Mouse (Mus musculus) naive thymus-derived CD4-positive, alpha-beta T cell, adult 2 months (primary cell): ENCODE results near the gene Gtf2i.
"Not testable (repeated sequence)": the region's sequence is repeated elsewhere in the genome, so short reads cannot be mapped to it uniquely, and the experiment has no call there.

Source experiments
- DNase-seq: peaks from one replicate; pipeline ENCODE4 v3.0.0-alpha.2; 2011; ENCODE audit warnings: low read depth

Gtf2i gene

DNA sequence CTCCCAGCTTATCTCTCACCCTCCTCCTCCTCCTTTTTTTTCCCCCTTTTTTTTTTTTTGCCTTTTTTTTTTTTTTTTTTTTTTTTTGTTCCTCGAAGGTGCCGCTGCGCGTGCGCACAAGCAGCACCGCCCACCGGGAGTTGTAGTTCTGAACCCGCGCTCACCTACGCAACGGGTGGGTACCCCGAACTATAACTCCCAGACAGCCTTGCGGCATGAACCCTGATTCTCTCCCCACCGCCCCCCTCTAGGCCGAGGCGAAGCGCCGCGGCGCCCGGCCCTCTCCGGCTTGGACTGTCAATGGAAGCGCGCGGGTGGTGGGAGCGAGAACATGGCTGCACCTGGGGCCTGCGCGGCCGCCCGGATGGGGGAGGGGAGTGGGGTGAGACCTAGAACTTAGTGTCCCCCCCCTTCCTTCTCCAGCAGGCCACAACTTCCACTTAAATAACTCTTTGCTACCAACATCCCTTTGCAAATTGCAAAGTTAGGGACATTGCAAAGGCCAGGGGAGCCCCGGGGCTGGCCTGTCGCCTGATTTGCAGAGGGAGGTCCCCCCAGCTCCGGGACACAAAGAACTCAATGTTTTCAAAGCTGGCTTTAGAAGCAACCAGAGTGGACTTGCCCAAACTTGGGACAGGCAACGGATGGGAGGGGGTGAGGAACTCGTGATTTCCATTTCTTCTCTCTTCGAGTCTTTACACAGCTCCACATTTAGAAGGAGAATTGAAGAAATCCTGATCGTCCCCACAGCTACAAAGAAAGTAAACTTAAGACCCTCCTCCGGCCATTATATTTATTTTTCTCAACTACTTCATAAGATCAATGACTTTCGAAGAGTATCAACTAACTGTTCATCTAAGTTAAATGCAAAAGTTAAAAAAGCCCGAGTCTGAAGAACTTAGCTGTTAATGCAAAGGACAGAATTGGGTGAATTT, at the start of gene Gtf2i:
Gene Gtf2i, minus strand, starts transcription at position 73 of the 935 bp plus-strand sequence.
- peak; percentile 94 for DNase-seq

DNA sequence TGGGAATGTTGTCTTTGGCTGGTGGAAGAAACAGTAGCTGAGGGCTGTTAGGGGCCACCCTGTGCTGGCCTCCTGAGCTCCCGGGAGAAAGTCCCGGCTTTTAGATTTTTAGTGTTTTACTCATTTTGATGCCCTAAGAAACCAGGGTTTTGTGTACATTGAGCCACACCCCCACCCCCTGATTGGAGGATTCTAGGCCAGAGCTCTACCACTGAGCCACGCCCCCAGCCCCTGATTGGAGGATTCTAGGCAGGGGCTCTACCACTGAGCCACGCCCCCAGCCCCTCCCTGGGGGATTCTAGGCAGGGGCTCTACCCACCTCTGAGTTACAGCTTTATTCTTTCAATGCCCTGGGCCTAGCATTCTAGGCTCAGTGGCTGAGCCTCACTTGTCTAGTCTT, 44.5 kb upstream of the Gtf2i start:
- DNase-seq: no peak

DNA sequence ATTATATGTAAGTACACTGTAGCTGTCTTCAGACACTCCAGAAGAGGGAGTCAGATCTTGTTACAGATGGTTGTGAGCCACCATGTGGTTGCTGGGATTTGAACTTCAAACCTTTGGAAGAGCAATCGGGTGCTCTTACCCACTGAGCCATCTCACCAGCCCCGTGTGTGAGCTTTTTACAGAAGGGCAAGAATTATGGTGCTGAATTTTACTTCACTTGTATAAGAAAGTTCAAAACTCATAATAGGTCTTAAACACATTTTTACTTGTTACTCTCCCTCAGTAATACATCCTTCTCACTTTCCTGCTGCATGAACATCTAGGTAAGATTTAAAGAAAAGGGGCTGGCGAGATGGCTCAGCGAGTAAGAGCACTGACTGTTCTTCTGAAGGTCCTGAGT, 40.8 kb upstream of the Gtf2i start:
- DNase-seq: not testable (repeated sequence)

DNA sequence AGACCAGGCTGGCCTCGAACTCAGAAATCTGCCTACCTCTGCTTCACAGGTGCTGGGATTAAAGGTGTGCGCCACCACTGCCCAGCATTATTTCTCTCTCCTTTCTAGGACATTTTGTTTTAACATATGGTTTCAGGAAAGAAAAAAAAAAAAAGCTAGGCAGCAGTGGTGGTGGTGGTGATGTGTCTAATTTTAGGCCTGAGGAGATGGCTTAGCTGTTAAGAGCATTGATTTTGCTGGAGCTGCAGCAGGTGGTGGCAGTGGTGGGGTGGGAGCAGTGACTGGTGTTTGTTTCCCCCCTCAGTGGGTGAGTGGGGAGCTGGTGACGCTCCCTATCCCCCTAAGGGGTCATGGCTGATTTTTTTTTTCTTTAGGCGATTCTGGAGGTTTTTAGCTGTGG, 38.6 kb upstream of the Gtf2i start:
- DNase-seq: no peak

DNA sequence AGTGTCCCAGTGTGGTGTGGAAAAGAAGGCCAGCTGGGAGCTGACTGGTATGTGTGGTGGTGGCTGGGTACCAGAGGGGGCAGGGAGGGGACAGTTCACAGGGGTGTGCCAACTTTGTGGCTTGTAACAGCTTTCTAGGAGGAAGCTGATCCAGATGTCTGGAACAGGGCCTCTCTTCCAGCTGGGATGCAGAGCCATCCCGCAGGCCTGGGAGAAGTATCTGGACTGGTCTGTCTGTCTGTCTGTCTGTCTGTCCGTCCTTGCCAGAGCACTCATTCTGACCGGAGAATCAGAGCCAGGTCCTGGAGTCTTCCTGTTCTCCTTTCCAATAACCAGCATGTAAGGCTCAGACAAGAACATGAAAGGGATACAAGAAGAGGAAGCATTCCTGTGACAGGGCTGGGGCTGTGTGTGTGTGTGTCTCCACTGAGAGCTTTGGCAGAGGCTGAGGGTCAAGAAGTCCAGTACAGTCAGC, 38.0 kb upstream of the Gtf2i start:
- DNase-seq: no peak

DNA sequence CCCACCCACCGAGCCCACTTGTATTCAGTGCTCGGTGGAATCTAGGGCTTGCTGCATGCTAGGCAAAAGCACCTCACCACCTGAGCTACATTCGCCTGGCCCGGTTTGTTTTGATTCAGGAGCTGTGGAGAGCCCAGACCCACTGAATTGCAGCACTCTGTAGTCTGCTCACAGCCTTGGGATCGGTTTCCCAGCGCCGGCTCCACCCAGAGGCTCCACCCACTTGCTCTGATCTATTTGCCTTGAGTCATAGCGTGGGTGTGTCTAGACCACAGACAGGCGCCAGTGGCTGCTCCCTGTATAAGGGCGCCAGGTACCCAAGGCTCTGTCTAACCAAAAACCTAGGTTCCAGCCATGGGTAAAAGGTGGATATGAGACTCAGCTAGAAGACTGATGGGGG, 36.1 kb upstream of the Gtf2i start:
- DNase-seq: peak; percentile 88

DNA sequence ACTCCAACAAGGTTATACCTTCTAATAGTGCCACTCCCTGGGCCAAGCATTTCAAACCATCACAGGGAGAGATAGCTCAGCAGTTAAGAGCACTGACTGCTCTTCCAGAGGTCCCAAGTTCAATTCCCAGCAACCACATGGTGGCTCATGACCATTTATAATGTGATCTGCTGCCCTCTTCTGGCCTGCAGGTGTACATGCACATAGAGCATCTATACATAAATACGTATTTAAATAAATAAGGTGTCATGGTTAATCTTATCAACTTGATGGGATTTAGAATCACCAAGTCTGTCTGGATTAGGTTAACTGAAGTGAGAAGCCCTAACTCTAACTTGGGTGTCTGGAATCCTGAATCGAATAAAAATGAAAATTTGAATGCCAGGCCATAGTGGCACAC, 32.5 kb upstream of the Gtf2i start:
- DNase-seq: peak; percentile 68

DNA sequence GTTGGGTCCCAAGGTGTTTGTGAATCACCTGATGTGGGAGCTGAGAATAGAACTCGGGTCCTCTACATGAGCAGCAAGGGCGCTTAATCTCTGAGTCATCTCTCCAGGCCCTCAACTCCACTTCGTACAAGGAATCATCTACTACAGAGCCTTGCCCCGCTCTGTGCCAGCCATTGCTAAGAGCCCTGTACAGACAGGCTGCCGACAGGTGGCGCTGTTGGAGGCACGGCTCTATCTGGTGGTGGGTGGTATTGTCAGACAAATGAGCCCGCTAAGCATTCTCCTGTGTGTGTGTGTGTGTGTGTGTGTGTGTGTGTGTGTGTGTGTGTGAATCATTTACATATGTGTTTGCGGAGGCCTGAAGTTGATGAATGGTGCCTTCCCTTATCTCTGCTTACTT, 30.9 kb upstream of the Gtf2i start:
- peak; percentile 77 for DNase-seq

DNA sequence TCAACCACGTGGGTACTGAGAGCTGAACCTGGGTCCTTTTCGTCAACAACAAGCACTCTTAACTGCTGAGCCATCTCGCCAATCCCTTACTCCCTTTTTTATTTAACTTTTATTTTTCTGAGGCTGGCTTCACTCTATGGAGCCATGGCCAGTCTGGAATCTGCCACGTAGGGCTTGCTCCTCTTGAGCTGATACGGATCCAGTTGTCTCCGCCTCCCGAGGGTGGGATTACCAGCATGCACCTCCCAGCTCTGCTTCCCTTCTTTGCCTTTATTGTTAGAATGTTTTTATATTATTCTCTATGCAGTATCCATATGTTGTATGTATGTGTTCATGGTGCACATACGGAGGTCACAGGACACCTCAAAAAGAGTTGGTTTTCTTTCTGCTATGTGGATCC, 29.5 kb upstream of the Gtf2i start:
- no peak for DNase-seq

DNA sequence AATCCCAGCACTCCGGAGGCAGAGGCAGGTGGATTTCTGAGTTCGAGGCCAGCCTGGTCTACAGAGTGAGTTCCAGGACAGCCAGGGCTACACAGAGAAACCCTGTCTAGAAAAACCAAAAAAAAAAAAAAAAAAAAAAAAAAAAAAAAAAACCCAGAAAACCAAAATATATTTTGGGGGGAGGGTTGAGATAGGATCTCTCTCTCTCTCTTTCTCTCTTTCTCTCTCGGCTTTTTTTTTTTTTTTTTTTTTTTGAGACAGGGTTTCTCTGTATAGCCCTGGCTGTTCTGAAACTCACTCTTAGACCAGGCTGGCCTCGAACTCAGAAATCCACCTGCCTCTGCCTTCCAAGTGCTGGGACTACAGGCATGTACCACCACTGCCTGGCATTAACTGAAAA, 29.0 kb upstream of the Gtf2i start:
- DNase-seq: not testable (repeated sequence)

DNA sequence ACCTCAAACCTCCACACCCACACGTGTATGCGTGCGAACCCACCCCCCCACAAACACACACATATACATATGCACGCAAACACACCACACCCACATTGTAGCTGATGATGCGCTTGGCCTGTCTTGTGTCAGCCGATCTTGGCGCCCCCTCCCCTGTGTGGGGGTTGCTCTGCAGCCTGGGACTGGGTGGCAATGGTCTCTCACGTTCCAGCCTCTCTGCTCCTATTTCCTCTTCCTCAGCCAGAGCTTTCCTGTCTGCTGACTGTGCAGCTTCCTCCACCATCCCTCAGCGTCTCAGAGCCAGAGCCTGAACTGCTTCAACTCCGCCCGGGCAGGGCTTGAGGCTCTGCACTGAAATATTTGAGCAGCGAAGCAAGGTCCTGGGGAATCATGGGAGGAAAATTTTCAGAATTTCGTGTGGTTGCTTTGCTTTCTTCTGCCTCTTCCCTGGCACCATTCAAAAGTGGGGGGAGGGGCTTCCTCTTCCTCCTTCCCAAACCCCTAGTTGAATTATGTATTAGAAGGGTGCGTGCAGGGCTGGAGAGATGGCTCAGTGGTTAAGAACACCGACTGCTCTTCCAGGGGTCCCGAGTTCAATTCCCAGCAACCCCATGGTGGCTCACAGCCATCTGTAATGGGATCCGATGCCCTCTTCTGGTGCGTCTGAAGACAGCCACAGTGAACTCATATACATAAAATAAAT, 28.1 kb upstream of the Gtf2i start:
- DNase-seq: no peak

DNA sequence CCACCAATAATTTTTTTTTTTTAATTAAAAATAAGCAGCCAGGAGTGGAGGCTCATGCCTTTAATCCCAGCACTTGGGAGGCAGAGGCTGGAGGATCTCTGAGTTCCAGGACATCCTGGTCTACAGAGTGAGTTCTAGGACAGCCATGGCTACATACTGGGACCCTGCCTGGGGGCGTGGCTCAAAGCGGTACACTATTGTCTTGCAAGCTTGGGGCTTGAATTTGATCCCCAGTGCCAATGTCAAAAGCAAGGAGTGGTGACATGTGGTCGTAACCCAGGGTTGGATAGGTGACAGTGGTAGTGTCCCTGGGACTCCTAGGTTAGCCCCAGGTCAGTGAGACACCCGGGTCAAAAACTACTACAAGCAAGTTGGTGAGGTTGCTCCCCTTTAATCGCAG, 27.2 kb upstream of the Gtf2i start:
- no peak for DNase-seq

DNA sequence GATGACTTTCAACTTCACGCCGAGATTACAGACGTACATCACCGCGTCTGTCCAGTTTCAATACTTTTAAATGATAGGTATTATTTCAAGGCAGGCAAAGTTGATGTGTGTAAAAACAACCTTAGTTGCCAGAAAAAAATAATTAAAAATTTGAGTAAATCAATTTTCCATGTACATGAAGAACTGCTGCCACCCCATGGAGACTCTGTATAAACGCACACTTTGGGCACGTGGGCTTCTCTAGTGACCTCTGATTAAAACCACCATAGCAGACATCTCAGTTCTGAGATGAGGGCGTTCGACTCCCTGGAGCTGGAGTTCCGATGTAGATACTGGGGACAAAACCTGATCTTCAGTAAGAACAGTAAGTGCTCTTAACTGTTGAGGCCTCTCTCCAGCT, 26.8 kb upstream of the Gtf2i start:
- peak; percentile 73 for DNase-seq

DNA sequence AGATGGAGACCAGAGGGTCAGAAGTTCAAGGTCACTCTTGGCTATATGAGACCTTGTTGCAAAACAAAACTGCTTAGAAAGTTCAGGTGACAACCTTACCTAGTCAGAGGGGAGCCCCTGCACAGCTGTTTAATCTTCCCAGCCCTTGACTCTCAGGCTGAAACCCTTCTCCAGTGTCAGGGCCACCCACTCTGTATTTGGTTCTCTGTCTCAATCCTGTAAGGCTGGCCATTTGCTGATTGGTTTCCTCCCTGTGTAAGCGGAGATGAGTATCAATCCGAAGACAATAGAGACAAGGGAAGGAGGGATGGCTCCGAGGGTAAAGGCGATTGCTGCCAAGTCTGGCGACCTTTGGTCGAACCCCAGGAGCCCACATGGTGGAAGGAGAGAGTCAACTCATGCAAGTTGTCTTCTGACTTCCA, 25.6 kb upstream of the Gtf2i start:
- DNase-seq: no peak

DNA sequence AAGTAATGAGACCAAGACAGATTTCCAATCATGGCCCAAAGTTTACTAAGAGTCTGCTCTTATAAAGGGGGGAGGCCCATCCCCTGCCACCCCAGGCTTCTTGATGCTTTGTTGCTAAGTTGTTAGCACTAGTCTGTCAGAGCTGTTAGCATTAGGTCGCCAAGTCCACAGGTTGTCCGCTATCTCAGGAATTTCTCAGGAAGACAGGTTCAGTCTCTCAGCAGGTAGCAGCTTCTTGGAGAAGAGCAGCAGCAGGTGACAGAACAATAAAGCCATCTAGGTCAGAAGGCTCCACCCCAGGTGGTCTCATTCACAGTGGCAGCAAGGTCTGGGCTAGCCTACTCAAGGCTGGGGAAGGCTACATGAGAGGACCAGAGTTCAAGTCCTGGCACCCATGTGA, 22.5 kb upstream of the Gtf2i start:
- DNase-seq: not testable (repeated sequence)

DNA sequence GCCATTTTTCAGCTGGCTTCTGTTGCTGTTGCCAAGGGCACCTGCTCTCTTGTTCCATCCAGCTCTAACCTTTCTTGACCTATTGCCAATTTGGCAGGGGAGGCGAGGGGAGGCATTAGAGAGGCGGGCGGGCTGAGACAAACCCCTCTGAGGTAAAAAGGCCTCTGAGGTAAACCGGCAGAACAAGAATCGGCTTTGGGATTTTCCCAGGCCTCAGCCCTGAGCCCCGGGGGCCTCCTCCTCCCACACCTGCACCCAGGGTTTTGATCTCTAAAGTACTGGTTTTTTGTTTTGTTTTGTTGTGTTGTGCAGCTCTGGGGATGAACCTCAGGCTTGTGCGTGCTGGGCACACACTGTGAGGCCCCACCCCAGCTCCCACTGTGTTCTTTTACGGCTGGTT, 18.2 kb upstream of the Gtf2i start:
- DNase-seq: peak; percentile 72

DNA sequence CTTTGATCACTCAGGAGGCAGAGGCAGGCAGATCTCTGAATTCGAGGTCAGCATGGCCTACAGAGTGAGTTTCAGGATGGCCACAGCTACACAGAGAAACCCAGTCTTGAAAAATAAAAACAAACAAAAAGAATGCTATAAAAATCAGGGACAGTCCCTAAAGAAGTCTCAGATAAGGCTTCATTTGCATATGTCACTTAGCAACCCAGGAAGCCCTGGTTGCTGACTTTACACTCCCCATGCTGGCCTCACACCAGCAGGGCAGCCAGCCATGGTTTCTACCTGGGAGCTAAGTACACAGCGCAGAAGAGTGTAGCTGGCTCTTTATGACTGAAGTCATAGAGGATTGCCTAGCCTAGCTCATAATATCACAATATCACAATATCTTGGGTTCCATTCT, 15.5 kb upstream of the Gtf2i start:
- peak; percentile 61 for DNase-seq

DNA sequence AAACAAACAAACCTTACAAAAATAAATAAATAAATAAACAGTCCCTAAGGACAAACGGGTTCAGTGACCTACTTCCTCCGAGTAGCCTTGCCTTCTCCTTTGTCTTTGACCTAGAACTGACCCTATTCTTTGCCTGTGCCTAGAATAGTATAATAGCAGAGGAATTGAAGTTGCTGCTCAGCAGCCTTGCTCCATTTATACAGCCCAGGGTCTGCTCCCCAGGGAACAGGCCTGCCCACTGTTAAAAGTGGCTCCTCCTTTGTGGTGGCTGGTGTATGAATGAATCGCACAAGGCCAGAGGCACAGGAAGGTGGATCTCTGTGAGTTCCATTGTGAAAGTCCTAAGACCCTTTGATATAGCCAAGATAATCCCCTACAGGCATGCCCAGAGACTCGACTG, 14.8 kb upstream of the Gtf2i start:
- DNase-seq: no peak

DNA sequence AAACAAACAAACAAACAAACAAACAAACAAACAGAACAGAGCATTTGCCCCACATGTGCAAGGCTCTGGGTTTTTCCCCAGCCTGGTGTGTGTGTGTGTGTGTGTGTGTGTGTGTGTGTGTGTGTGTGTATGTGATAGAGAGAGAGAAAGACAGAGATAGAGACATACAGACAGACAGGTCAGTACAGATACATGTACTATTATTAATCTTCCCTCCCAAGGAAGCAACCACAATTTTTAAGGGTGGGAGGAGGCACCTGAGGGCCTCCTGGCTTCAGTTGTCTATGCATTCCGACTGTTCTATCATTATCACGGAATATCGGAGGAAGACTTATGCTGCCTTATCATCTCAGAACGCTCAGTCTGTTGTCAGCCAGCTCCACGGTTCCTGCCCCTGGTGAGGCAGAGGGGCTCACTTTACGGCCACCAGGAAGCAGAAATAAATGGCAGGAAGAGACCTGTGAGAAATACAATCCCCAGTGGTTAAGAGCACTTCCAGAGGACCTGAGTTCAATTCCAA, 14.0 kb upstream of the Gtf2i start:
- no peak for DNase-seq

DNA sequence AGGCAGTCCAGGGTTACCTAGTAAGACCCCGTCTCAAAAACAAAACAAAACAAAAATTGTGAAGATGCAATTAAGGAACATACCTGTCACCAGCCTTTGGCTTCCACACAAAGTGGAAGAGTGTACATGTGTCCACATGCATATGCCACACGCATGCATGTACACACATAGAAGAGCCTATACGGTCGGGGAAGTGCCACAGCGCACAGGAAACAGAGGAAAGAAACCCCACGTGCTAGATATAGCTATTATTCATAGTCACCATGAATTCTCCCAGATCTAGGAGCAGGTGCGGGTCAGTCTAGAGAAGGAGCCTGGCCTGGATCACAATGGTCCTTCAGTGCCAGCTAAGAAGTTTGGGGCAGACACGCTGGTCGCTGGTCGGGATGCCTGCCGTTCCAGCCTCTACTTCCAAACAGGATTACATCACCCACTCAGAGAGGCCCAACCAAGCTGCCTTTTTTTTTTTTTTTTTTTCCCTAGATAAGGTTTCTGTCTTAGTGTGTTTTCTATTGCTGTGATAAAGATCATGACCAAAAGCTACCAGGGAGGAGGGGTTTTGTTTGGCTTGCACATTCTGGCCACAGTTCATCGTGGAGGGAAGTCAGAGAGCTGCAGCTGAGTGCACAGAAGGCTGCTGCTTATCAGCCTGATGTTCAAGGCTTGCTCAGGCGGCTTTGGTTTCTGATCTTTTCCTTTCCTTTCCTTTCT, 11.5 kb upstream of the Gtf2i start:
- DNase-seq: peak; percentile 58

DNA sequence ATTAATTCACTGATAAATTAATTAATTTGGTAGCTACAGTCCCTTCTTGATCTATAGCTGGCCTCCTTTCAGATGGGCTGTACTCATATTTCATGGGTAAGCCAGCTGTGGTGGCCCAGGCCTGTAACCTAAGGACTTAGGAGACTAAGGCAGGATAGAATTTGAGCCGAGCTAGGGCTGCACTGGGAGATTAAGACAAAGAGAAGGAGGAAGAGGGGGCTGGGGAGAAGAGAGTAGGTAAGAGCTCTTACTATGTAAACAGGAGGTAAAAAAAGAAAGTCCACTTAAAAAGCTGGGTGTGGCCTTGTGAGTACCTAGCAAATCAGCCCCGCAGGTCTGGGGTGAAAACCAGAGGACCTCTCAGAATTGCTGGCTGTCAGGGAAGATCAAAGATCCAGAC, 9.3 kb upstream of the Gtf2i start:
- no peak for DNase-seq

DNA sequence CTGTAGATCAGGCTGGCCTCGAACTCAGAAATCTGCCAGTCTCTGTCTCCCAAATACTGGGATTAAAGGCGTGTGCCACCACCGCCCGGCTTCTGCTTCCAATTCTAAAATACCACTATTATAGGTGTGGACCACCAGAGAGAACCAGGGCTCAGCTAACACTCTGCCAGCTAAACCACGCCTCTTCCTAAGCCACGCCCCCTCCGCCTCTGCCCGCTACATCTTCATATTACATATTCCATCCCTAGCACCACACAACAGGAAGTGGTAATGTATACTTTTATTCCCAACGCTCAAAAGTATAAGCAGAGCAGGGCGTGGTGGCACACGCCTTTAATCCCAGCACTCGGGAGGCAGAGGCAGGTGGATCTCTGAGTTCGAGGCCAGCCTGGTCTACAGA, 8.8 kb upstream of the Gtf2i start:
- peak; percentile 66 for DNase-seq
